Mouse (Mus musculus): ENCODE results near the gene Pcca.
A peak's percentile ranks its signal among the peaks of the same experiment; 100 is the strongest.

DNA sequence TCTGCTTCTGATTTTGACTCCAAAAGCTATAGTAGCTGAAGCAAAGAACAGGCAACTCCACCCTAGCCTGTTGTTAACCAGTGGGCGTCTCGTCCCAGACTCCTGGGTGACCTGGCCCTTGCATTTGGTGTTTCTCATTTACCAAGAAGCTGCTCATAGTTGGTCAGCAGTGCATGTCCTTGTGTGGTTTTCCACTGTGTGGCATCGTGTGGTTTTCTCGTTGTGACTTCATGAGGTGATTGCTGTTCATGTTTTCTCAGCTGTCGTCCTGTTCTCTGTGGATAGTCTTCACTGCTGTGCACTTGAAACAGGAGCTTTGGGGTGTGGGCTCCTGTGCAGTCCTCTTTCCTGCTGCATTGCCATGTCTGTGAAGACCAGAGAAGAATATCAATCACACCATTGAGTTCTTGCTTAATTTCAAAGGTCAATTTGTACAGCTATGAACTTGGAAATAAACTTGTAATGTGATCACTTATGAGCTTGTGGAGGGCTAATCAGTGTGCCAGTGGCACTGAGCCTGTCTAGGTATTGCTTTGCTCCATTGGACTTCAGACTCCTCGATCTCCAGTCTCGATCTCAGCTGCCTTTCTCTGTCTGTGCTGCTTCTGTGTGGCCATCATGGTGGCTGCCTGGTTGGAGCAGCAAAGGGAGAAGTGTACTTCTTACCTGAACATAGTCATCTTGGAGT is 40.1 kb downstream of the Pcca start:
- TF ChIP-seq POLR2A (IDR thresholded peaks at IDR 0.05; ENCODE audit: insufficient read length, low read depth), result no peak
- TF ChIP-seq TCF12 (IDR thresholded peaks at IDR 0.05; ENCODE audit: insufficient read depth, poor library complexity, severe bottlenecking), result peak; percentile 92
- no peak; the same call in 1 of the 2 replicates for TF ChIP-seq CEBPB (IDR thresholded peaks at IDR 0.05; ENCODE audit: insufficient read depth, poor library complexity, severe bottlenecking)
- peak; percentile 25 for TF ChIP-seq SRF (IDR thresholded peaks at IDR 0.05; ENCODE audit: control insufficient read depth, insufficient read length, low read depth)

All from myocyte (in vitro differentiated cells).